Mouse (Mus musculus) left cerebral cortex, postnatal 36 days (tissue): ENCODE data around the gene Nexmif. TPM values are rescaled to one million over a fixed set of nuclear protein-coding genes. Genes with fewer than 3 reads are reported as not detected.
"Not testable (repeated sequence)": the region's sequence is repeated elsewhere in the genome, so short reads cannot be mapped to it uniquely, and the experiment has no call there.

Experiments used
- DNase-seq, 2 experiments: peaks; one replicate each; pipeline ENCODE4 v3.0.0; 2021 to 2022; ENCODE audit warnings: low spot score in 2 of 2, mixed read lengths in 1 of 2
- intact Hi-C: fragments of 180-260 bp; cut with DNase I; formaldehyde crosslinking; loops from one replicate; pipeline ENCODE4 v1.15.1; 2025
- microRNA-seq: library from miRNA; unstranded; fragments of <30 nt; microRNA quantifications from one replicate; pipeline ENCODE4 v1.2.0, GENCODE M21; 2022
- total RNA-seq, 2 experiments: library from RNA; stranded (reverse); gene quantifications; 2 replicates each; pipeline ENCODE4 v1.2.3; 2021

The Nexmif gene
- total RNA-seq, result 10 to 100 TPM; 25.8 to 28.6 TPM

- intact Hi-C loops, result loop anchor here (5.0 kb wide), 1 partner anchor 211 kb away; the partner anchor contains the start of gene Abcb7
- DNase-seq, result peak in 1 of 2 experiments; percentile 52
Measured at GRCm38 (mm10) chrX:104200736-104201591, at the start of gene Nexmif. Gene Nexmif, minus strand, starts transcription at chrX:104201185.

- intact Hi-C loops, result no loop called here
- no peak for DNase-seq
Measured at GRCm38 (mm10) chrX:104208701-104209100, 7.7 kb upstream of the Nexmif start.

DNA sequence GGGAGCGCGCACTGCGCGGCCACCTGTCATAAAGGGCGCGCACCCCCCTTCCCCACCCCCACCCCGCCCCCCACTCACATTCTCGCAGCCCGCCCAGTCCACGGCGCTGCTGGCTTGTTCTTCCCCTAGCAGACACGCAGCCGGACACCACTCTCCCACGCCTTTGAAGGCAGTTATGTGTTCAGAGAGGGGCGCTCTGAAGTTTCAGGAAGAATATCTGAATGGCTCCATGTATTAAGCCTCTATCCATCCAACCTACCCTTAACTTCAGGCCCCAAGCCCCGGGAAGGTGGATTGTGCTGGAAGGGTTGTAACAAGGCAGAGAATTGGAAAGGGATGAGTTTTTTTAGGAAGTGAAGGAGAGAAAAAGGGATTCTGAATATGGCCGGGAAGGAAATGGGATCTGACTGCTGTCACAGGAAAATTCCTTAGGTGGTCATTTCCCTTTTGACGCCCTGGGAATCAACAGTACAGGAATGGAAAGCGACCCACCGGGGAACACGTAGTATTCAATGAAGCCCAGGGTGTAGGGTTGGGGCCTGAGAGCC is 681 bp upstream of the Nexmif start:
- intact Hi-C loops, result loop anchor here (5.0 kb wide), 1 partner anchor 211 kb away; the partner anchor contains the start of gene Abcb7
- no peak for DNase-seq

- intact Hi-C loops, result loop anchor here (5.0 kb wide), 1 partner anchor 212 kb away; the partner anchor contains the start of gene Abcb7
- peak; percentile 51 to 60 for DNase-seq
Measured at GRCm38 (mm10) chrX:104200388-104200735, 623 bp downstream of the Nexmif start.

DNA sequence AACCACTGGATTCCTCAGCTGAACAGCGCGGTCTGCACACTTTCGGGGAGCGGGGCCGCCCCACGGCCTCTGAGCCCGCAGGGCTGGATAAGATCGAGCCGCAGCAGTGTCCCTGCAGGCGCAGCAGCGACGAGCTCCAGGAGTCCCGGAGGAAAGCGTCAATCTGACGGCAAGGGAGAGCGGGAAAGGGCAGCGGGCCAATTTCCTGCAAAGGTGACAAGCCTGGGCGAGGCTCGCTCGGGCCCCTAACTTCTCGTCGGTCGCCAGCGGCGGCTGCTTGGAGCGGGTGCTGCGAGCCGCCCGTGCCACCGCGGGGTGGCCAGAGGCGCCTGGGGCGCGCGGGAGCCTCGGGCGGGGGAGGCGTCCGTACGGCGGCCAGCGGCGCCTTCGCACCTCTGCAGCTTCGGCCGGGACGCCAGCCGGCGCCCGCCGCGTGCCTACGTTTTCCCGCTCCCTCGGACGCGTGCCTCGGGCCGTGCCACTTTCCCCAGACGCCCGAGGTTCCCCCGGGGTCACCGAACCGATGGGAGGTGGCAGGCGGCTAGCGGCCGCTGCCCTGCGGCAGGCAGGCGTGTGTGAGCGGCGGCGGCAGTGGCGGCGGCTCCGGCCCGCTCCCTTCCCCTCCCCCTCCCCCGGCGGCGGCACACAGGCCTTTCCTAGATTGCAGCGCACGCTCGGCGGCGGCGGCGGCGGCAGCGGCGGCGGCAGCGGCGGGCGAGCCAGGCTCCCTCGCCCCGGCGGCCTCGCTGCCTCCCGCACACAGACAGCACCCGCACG is 1.2 kb downstream of the Nexmif start:
- DNase-seq, result peak; percentile 41 to 56
- intact Hi-C loops, result loop anchor here (5.0 to 10.0 kb wide), 2 partner anchors 213 to 805 kb away; partner anchors contain the start of gene Abcb7

GRCm38 (mm10) chrX:104199070-104199469 is 1.9 kb downstream of the Nexmif start:
- intact Hi-C loops, result loop anchor here (10.0 kb wide), 1 partner anchor 806 kb away; no protein-coding TSS in a partner anchor
- DNase-seq, result no peak

DNA sequence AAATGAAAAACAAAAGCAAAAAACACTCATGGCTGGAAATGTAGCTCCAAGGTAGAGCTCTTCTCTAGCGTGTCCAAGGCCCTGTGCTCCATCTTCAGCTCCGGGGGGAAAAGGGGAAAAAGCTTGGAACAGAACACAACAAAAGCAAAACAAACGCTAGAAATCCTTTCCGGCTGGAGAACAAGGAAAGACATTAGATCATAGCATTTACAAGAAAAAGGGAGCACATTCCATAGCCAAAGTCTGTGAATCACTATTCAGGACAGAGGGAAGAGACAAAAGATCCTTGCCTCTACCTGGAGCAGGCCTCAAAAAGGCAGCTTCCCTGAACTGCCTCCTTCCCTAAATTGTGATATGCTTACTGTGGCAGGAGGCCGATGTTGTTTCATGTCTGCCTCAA is 4.4 kb downstream of the Nexmif start:
- intact Hi-C loops, result loop anchor here (10.0 kb wide), 1 partner anchor 808 kb away; no protein-coding TSS in a partner anchor

GRCm38 (mm10) chrX:104179257-104179656 is 21.7 kb downstream of the Nexmif start:
- intact Hi-C loops, result no loop called here
- peak in 1 of 2 experiments; percentile 20 for DNase-seq

More for the DNA sequence above, 4.4 kb downstream of the Nexmif start:
- DNase-seq, result no peak

DNA sequence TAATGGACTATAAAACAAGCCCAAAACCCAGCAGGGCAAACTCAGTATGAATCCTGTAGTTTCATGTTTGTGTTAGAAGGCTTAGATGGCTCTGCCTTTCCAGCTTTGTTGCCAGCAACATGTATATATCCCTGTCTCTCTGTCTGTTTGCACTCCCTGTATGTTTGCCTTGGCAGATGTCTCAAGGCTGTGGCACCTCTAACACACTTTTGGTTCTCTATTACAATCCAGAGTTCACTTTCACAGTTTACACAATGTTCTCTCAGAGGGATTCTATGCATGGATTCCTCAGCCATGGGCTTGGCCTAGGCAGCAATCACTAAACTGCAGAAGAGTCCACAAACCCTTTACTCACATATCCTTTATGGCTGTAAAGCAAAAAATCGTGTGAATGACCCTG is 50.9 kb downstream of the Nexmif start:
- intact Hi-C loops, result no loop called here
- no peak for DNase-seq

GRCm38 (mm10) chrX:104115266-104115665 is 85.7 kb downstream of the Nexmif start:
- intact Hi-C loops, DNase-seq: not testable (repeated sequence)

GRCm38 (mm10) chrX:104114596-104114995 is 86.4 kb downstream of the Nexmif start:
- intact Hi-C loops, result no loop called here
- DNase-seq, result no peak

- intact Hi-C loops, result no loop called here
- no peak for DNase-seq
Measured at GRCm38 (mm10) chrX:104054848-104055247, 146.1 kb downstream of the Nexmif start.

DNA sequence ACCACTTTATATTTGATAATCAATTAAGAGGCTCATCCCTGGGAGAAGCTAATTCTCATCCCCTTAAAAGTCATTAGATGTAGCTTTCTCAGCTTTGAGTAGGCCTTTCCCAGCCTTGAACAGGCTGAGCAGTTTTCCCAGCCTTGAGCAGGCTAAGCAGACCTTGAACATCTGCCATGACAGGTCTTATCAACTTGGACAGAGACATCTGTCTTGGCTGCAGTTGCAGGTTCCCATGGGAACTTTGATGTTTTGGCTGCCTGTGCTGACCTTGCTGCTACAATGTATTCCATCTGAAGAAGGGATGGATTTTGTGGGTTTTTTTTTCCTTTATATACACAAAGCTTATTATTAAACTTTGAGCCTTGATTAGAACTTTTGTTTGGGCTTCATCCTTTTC is 160.7 kb downstream of the Nexmif start:
- DNase-seq, result no peak
- intact Hi-C loops, result no loop called here

- no peak for DNase-seq
Measured at GRCm38 (mm10) chrX:104033843-104034242, 167.1 kb downstream of the Nexmif start.

GRCm38 (mm10) chrX:104032756-104033155 is 168.2 kb downstream of the Nexmif start:
- no peak for DNase-seq
- intact Hi-C loops, result no loop called here

More at GRCm38 (mm10) chrX:104033843-104034242, 167.1 kb downstream of the Nexmif start:
- intact Hi-C loops, result no loop called here

Small RNAs within 50 kb of the gene (microRNA-seq; reads per million reads assigned to microRNA genes)
- not detected for gene Gm24993
- gene Mir672, result 552 reads per million, percentile 73 among the genes with 10 or more reads in this experiment

Other genes starting within 250 kb of the Nexmif start
- 10 to 100 TPM; 43.0 to 51.6 TPM for gene Rlim, start 219.9 kb downstream of the Nexmif start, total RNA-seq
- 10 to 100 TPM; 24.1 to 30.3 TPM for gene Abcb7, start 212.7 kb upstream of the Nexmif start, total RNA-seq